Mouse (Mus musculus) activated CD4-positive, CD25-positive, alpha-beta regulatory T cell, adult 4 months (primary cell): ENCODE data around the gene Grm4. TPM values are rescaled to one million over a fixed set of nuclear protein-coding genes. Genes with fewer than 3 reads are reported as not detected.

Source experiments
- ATAC-seq: one replicate; pipeline ENCODE4 v1.8.0; 2017
- polyA plus RNA-seq, 2 experiments: library from polyadenylated mRNA; unstranded; fragments of 100-300 nt; shearing (Covaris generic); gene quantifications; one replicate each; pipeline ENCODE4 v1.2.1; 2017

Grm4 gene
- polyA plus RNA-seq, 2 experiments from 2014 or later, result 0.18 TPM; not detected in 1

DNA sequence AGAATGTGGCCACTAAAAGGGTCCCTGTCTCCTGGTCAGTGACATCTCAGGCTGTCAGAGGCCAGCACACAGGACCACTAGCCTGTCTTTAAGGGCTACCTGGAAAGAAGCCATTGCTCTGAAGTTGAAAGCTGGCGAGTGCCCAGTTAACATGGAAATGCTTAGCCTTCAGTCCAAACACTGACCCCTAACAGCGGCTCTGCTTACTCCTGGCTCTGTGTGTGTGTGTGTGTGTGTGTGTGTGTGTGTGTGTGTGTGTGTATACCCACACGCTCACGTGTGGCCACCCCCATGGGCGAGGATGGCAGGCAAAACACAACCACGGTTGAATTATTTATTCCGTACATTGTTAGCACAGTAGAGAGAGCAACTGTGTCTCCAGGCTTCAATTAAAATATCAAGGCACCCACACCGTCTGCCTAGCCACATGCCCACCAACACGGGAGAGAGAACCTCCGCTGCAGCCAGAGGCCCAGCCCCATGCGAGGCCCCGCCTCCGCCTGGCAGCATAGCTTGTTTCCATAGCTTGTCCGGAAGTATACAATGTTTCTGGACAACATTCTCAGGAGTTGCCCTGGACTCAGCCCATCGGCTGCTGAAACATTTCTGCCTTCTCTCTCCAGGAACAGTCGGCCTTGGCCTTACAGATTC lies 32.9 kb downstream of the Grm4 start:
- ATAC-seq, result no peak

DNA sequence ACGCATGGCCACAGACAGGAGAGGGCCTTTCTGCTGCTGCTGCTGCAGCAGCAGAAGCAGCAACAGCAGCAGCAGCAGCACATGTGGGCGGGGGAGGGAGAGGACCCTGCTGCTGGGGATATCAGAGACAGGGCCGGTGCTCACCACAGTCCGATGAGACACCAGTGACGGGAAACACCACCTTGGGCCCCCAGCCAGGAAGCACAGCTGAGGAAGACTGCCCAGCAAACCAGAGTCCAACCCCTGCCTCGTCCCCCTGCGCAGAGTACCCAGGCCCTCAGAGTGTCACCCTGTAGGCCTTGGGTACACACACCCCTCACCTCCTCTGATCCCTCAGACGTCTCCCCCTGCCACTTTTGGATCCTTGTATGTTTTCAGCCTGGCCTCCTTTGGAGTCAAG lies 35.3 kb downstream of the Grm4 start:
- no peak for ATAC-seq

DNA sequence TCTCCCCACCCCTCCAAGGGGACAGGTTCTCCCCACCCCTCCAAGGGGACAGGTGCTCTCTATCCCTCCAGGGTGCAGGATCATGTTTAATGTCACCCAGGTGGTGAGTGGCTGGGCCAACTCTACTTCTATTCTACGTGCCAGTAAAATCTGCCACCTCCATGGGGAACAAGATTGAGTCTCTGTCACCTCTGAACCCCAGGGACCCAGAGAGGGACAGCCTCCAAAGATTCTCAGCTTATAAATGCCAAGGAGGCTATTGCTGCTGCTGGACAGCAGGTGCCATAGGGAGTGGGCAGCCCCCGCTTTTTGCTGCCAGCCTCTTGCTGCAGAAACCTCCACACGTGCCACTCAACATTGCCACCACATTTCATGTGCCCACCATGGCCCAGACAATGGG lies 37.6 kb downstream of the Grm4 start:
- ATAC-seq, result no peak

DNA sequence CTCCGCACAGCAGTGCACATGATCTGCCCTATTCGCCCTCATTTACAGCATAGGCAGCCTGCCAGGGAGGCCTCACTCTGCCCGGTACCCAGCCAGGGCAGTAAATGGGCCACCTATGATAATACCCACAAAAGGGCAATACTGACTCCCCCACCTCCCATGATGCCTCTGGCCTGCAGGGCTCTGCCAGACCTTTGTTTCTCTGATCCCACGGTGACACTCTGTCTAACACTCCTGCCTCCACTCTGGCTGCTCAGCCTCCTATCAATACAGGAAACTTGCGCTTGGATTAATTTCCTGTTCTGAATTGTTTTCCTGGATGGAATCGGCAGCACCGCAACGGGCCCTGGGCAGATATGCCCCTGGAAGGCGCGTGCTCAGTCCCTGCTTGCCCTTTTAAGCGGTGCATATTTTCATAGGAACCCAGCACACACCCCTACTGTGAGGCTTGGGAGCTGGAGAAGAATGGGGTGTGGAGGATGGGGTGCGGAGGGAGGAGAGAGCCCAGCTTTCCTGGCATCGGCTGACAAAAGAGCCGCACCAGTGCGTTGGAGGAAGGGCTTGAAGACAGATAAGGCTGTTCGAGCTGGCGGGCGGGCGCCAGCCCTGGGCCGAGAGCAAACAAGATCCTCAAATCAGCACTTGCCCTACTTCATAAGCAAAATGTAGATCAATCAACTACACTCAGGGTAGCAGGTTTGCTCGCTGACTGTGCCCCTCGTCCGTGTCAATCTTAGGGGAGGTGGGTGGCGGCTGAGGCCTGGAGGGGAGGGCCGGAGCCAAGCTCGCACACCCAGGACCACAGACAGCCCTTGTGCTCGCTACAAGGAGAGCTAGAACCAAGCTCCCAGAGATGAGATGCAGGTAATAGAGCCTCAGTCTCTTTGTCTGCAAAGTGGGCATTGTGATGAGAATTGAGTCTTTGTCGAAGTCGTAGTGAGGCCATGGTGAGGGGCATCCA lies 40.8 kb downstream of the Grm4 start:
- ATAC-seq, result no peak

DNA sequence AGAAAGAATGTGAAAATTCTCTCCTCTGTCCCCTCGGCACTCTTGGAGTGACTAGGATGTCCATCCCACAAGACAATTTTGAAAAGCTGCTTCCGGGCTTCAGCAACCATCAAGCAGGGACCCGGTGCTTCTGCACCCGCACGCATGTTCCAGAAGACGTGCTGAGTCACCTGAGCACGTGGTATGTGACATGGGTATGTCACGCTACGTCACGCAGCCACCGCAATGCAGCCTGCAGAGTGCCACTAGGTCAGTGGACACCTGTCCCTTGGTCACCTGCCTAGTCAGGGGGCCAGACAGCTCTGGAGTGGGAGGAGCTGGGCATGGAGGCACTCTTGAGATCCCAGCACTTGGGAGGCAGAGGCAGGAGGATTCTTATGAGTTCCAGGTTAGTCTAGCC lies 45.6 kb downstream of the Grm4 start:
- no peak for ATAC-seq

DNA sequence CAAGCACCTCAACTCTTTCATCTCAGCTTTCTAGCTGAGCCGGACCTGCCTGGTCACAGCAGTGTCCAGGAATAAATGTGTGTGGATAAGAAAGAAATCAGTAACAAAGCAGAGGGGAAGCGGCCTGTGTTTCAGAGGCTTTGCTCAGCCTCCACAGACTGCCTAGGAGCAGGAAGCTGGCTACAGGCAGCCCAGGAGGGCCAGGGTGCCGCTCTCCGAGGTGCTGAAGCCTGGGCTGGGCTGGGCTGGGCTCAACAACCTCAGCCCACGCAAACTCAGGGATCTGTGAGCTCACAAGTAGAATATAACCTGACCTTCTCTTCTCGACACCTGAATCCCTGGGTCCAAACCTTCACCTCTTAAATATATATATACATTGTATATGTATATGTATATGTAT lies 54.6 kb downstream of the Grm4 start:
- no peak for ATAC-seq

DNA sequence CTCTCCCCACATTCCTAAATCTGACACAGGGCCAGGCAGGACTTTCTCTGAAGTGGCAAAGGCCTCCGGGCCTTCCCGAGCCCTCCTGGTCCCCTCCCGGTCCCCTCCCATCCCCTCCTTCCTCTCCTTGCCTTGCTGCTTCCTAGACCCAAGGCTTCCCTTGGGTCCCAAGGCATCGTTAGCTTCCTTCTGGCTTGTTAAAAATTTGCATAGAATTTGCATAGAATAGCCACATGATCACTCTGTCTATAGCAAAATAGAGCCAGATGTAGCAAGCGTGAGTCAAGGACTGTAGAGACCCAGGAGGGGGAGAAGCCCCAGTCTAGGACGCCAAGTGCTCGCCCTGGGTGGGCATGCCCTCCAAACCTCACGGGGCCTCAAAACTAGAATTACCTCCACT lies 55.3 kb downstream of the Grm4 start:
- ATAC-seq, result no peak

DNA sequence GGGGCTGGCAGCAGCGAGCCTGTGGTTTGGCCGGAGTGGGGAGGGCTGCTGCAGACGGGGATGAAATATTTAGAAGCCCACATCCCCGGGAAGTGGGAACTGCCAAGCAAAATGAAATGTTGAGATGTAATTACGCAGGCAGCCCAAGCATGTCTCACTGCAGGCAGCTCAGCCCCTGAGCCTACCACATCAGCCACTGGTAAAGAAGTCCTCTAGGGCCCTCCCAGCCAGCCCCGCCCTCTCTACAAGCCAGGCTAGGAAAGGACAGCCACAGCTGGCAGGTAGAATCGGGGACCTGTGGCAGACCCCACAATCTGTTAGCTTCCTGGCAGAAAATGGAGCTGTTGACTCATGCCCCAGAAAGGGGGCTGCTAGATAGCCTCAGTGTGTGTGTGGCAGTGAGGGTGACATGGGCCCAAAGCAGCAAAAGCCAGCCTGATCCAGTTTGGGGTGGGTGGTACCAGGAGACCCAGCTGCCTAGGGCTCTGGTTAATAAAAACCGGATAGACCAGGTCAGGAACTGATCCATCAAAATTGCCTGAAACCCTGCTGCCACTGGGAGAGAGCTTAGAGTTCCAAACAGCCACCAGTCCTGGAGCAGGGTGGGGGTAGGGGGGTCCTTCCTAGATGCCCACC lies 56.8 kb downstream of the Grm4 start:
- ATAC-seq, result no peak

DNA sequence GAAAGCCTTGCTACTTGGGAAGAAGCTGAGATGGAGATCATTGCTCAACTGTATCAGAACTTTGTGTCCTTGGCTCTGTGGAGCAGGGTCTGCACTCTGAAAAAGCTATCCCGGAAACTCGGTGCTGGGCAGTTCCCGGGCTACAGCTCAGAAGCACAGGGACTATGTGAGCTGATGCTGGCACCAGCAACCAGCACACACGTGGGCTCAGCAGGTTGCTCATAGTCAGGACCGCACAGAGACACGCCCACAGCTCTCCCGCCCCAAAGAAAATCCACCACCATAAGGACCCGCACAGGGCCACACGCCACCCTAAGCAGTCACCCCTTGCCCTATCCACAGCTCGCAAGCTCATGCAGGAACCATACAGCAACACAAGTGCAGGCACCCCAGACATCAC lies 61.2 kb downstream of the Grm4 start:
- ATAC-seq, result no peak

DNA sequence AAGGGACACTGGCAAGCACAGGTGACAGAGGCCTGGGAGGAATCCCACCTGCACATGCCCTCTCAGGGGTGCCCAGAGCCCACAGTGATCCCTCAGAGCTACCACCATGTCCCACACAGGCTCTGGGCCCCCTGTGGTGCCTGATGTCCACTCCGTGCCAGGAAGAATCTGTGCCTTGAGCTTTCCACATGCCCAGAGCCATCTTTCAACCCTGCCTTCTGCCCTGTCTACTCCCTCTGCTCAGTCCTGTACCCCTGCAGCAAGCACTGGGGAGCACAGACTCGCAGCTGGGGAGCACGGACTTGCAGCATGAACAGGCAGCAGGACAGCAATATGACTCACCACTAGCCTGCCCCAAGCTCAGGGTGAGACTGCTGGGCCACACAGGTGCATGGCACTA lies 62.0 kb downstream of the Grm4 start:
- no peak for ATAC-seq

DNA sequence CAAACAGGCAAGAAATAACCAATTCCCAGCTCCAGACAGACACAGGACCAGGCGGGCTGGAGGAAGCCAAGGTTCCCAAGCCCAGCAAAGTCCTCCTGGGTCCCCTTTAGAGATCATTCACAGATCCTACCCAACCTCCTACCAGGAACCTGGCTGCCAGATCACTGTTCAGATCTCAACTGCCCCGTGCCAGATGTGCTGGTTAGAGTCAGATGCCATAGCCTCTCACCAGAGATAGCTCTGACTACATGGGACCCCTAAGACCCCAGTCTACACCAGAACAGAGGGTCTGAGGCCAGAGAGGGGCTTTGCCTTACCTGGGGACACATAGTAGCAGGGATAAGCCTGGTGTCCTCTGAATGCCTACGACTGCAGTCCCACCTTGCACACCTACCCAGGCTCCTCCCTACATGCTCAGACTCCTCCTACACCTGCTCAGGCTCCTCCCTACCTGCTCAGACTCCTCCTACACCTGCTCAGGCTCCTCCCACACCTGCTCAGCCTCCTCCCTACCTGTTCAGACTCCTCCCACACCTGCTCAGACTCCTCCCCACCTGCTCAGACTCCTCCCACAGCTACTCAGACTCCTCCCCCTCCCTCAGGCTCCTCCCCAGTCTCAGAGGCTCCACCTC lies 63.2 kb downstream of the Grm4 start:
- ATAC-seq, result no peak

DNA sequence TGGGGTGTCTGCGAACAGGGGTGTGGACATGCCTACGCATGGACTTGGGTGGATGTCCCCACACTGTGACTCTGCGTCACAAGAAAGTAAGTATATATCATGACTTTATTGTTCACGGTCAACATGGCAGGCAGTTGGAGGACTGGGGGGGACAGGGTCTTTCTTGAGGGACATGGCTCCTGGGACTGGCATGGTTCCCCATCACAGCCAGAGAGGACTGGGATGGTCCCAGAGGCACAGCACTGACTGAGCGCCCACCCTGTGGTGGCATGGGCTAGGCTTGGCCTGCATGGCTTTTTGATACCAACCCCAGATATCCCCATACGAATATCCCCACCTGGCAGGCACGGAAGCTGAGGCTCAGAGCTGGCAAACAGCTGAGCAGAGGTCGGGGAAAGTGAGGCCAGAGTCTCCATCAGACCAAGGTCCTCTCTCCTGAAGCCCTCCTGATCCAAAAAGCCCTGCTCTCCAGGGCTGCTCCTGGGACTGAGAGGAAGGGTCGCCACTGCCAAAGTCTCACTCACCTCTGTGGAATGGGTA lies 64.1 kb downstream of the Grm4 start:
- no peak for ATAC-seq

DNA sequence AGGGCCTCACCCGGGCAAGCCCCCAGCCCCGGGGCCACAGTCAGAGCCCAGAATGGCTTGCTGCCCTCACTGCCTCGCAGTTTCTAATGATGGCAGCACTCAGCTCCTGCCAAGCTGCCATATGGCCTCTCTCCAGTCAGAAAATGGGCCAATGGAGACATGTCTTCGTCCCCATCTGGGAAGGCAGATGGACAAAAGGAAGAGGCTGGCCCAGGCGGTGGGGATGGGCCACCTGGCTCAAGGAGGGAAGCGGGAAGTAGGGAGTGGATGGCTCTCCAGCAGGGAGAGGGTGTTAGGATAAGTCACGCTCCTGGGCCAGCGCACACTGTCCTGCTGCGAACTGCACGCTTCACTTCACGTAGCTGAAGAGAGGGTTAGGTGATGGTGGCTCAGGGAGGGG lies 64.8 kb downstream of the Grm4 start:
- ATAC-seq, result no peak

DNA sequence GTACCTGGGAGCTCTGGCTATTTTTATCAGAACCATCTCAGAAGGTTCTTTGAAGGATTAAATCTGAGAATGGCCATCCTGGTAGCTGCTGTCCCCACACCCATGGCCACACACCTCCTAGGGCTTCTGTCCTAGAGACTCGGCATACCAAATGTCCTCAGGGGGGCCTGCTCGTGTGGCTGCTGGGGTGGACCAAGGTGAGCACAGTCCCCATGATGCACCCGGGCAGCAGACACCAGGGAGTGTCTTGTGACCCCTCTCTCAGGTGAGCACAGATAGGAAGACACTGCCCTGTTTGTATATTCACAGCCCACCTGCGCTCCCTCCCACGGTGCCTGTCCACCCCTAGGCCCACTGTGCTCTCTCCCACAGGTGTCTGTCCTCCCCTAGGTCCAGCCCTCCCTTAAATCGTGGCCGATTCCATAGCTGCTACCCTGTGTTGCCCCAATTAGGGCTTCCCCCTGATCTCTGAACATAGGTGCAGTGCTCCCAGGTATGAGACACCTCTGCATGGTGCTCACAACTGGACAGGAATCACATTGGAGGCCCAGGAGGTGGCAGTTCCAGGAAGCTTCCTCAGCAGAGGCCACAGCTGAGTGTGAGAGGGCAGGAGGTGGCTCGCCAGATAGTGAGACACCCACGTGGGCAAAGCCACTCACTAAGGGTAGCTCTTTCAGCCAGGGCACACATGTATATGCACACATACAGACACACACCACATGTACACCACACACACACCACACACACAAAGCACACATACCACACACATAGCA lies 66.0 kb downstream of the Grm4 start:
- ATAC-seq, result no peak

DNA sequence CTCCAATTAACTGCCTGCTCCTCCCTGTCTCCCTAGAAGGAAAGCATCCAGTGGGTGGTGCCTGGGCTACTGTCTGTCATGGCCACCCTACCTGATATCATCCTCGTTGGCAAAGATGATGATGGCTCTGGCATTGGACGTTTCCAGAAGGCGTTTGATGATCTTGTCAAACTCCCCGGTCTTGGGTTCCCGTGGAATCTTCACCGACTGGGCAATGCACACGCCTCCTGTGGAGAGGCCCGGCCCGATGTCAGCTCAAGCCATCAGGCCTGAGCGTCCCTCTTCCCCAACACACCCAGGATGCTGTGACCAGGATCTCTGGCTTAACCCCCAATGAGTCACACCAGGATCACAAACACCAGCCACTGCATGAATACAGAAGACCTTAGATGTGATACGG lies 66.8 kb downstream of the Grm4 start:
- ATAC-seq, result no peak

DNA sequence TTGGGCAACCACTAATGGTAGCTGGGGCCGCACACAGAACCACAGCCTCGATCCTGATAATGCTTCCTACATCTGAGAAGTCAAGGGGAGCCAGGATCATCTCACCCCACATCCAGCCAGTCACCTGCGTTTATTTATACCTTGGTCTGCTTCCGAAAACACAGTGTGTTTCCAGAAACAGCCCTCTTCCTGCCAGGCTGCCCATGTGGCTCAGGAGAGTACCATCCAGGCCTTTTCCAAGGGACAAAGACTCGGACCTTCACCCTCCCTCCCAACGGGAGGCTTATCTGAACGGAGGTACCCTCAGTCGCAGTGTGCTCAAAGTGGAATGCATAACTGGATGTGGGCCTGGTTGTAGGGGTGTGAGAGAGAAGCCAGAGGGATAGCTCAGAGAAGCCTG lies 68.2 kb downstream of the Grm4 start:
- no peak for ATAC-seq

DNA sequence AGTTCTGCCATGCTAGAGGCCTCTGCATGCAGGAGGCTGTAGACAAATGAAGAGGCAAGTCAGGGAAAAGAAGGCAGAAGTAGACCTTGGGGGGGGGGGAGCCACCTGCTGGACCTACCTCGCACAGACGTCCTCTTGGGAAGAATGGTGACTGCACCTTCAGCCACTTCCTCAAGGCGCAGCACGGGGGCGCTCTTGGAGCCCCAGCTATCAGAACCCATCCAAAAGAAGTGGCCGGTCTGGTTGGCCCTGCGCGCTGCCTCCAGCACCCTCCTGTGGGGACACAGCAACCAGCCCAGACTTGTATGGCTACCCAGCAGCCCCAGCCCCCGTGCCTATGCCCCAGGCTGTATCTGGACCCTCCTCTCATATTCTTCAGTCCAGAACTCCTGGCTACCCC lies 69.4 kb downstream of the Grm4 start:
- ATAC-seq, result no peak

DNA sequence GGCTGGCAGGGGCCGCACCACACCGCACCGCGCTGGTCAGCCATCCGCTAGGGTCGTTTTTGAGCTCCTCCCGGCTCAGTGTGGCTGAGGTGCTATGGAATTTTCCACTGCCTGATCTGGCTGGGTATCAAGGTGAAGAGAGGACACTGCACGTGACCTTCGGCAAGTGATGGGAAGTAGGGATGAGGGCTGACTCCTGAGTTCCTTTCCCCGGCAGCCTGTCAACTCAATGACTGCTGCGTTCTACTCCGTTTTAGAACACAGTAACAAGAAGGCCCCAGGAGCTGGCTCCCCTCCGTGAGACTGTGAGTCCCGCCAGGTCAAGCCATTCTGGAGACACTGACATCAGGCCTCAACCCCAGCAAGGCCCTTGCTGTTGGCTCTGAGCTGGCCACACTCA lies 70.0 kb downstream of the Grm4 start:
- no peak for ATAC-seq

DNA sequence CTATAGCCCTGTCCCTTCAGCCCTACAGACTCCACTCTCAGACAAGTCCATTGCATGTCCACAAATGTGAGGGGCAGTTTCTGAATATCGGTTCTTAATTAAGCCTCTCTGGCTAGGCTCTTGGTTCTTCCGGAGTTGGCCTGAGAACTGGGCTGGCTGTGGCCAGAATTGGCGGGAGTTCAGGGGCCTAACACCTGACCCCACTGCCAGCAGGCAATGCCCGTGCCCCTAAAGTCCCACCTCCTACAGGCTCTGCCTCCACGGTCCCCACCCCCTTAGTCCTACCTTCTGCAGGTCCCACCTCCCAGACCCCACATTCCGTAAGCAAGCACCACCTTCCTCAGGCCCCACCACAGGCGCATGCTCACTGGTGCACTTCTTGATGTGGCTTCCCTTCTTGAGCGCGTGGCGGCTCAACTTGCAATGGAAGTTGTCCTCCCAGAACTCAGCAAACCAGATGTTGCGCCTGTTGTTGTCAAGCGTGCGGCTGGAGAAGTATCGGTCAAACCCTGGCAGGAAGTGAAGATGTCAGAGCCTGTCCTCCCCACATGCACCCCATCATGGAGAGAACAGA lies 71.4 kb downstream of the Grm4 start:
- ATAC-seq, result no peak

DNA sequence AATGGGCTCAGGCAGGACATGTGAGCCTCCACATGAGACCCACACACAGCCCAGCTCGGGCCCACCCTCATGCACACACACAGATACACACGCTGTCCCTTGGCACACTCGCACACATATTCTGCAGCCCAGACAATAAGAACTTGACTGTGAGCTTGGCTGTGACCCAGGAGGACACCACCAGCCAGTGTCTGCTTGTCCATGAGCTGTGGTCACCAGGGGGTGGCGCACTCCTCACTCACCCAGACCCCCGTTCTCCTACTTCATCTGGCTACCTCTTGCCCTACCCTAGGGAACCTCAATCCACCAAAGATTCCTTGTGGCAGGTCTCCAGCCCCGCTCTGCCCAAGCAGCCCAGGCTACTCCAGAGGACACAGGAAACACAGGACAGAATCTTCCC lies 72.5 kb downstream of the Grm4 start:
- no peak for ATAC-seq

DNA sequence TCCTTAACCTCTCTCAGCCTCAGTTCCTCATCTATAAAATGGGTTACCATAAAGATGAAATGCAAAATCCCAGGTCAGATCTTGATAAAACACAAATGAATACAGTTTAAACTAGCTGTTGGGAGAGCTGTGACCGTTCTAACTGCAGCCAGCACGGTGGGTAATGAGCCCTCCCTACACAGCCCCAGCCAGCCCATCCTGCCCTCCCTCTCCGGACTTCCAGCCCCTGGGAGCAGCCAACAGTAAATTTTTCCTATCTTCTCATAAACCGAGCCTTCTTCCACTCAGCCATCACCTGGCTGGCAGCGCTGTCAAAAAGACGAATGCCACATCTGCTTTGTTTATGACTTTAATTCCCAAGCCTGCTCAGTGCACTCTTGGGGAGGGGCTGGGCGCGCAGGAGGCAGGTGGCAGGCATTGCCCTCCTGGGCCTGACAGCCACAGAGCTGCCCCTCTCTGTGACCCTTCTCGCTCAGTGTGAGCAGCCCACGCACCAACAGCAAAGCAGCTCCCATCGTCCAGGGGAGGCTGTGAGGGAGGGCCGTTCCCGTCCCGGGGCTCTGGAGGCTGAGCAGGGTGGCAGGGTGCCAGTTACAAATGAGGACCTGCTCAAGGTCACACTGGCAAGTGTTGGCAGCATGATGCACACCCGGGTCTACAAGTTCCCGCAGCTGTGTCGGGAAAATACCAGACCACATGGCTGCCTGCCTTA lies 75.7 kb downstream of the Grm4 start:
- no peak for ATAC-seq
